Mouse (Mus musculus) ES-Bruce4 (cell line): ENCODE data around the gene Cdk5rap2.

Experiments
- CTCF ChIP-seq: IDR thresholded peaks from one replicate; pipeline ENCODE4 v1.8.1; 2011; ENCODE audit warnings: low read depth, low read length
- POLR2A ChIP-seq: IDR thresholded peaks from one replicate; pipeline ENCODE4 v1.8.1; 2011; ENCODE audit warnings: low read length; ENCODE audit not compliant: insufficient read depth

GRCm38 (mm10) chr4:70229874-70230273, 180.4 kb downstream of the Cdk5rap2 start:
- TF ChIP-seq CTCF (no peak), POLR2A (no peak)
